Mouse (Mus musculus) CH12.LX (cell line): ENCODE data around the gene Rcan1. TPM values are rescaled to one million over a fixed set of nuclear protein-coding genes. Genes with fewer than 3 reads are reported as not detected.

ENCODE experiments used
- DNase-seq: peaks from one replicate; pipeline ENCODE4 v3.0.0-alpha.2; 2013; ENCODE audit errors: extremely low read depth
- H3K27ac ChIP-seq: 2 replicates; pipeline ENCODE4 v1.5.1; 2012; ENCODE audit warnings: low read depth, mild to moderate bottlenecking, control low read depth, moderate library complexity; ENCODE audit not compliant: insufficient read depth
- H3K27me3 ChIP-seq: replicated peaks from 2 replicates; pipeline ENCODE3; 2012; ENCODE audit warnings: inconsistent platforms
- H3K36me3 ChIP-seq, 2 experiments: replicated peaks in 1 of 2; 2 replicates each; pipeline versions ENCODE3 to v1.6.1; 2012; ENCODE audit warnings: inconsistent platforms in 1 of 2, low read length in 1 of 2, mild to moderate bottlenecking in 1 of 2, mixed read lengths in 1 of 2, moderate library complexity in 1 of 2; ENCODE audit not compliant: control insufficient read depth in 1 of 2, insufficient read depth in 1 of 2
- H3K4me1 ChIP-seq, 2 experiments: 2 replicates each; pipeline ENCODE4 v1.6.1; 2012; ENCODE audit warnings: inconsistent platforms in 1 of 2, moderate library complexity in 1 of 2; ENCODE audit not compliant: insufficient read depth in 2 of 2, control insufficient read depth in 1 of 2
- H3K4me2 ChIP-seq: 2 replicates; pipeline ENCODE4 v1.6.1; 2012; ENCODE audit warnings: low read depth, mild to moderate bottlenecking, control low read depth; ENCODE audit not compliant: poor library complexity, insufficient read depth, severe bottlenecking
- H3K4me3 ChIP-seq, 3 experiments: fragments of 150-350 bp in 1 of 3; sonication (generic) in 1 of 3; replicated peaks in 1 of 3; 2 replicates each; pipeline versions ENCODE3 to v1.5.1; 2011 to 2012; ENCODE audit warnings: low read depth in 2 of 3, low read length in 2 of 3, mild to moderate bottlenecking in 2 of 3, moderate library complexity in 2 of 3, control low read depth in 1 of 3, improper control_type of control experiment in 1 of 3, inconsistent platforms in 1 of 3, mixed read lengths in 1 of 3; ENCODE audit not compliant: poor library complexity in 1 of 3
- H3K79me2 ChIP-seq: replicated peaks from 2 replicates; pipeline ENCODE4 v1.6.1; 2012; ENCODE audit warnings: mild to moderate bottlenecking, moderate library complexity; ENCODE audit not compliant: control insufficient read depth, poor library complexity, insufficient read depth, severe bottlenecking; ENCODE audit errors: extremely low read depth
- H3K9ac ChIP-seq: 2 replicates; pipeline ENCODE4 v1.6.1; 2012; ENCODE audit warnings: low read depth, mild to moderate bottlenecking, control low read depth, moderate library complexity; ENCODE audit not compliant: insufficient read depth
- H3K9me3 ChIP-seq: replicated peaks from 2 replicates; pipeline ENCODE3; 2012; ENCODE audit warnings: low read length, inconsistent platforms, mixed read lengths
- BHLHE40 ChIP-seq: IDR thresholded peaks from 2 replicates; pipeline ENCODE4 v1.6.1; 2011; ENCODE audit warnings: mild to moderate bottlenecking, low read depth, low read length, improper control_type of control experiment
- CHD2 ChIP-seq: IDR thresholded peaks from 2 replicates; pipeline ENCODE4 v1.6.1; 2011; ENCODE audit warnings: low read length, improper control_type of control experiment
- CTCF ChIP-seq, 2 experiments: IDR thresholded peaks in 1 of 2; conservative IDR thresholded peaks in 1 of 2; 2 replicates each; pipeline ENCODE4 v1.5.1; 2011 to 2012; ENCODE audit warnings: low read depth in 2 of 2, low read length in 2 of 2, improper control_type of control experiment in 1 of 2, inconsistent platforms in 1 of 2, mild to moderate bottlenecking in 1 of 2, moderate library complexity in 1 of 2
- EP300 ChIP-seq: IDR thresholded peaks from 2 replicates; pipeline ENCODE4 v1.6.1; 2011; ENCODE audit warnings: low read length, improper control_type of control experiment
- ETS1 ChIP-seq: conservative IDR thresholded peaks from 2 replicates; pipeline ENCODE4 v1.6.1; 2012; ENCODE audit warnings: low read depth, mild to moderate bottlenecking, inconsistent platforms, low read length, improper control_type of control experiment, moderate library complexity
- GABPA ChIP-seq: IDR thresholded peaks from 2 replicates; pipeline ENCODE4 v1.6.1; 2012; ENCODE audit warnings: low read depth, low read length, improper control_type of control experiment, inconsistent platforms; ENCODE audit not compliant: insufficient replicate concordance
- IRF4 ChIP-seq: IDR thresholded peaks from 2 replicates; pipeline ENCODE4 v1.6.1; 2014; ENCODE audit warnings: low read depth, mild to moderate bottlenecking, inconsistent platforms, low read length, improper control_type of control experiment
- JUN ChIP-seq: IDR thresholded peaks from 2 replicates; pipeline ENCODE4 v1.6.1; 2011; ENCODE audit warnings: low read depth, mild to moderate bottlenecking, low read length, improper control_type of control experiment, moderate library complexity; ENCODE audit not compliant: insufficient read depth
- KAT2A ChIP-seq: IDR thresholded peaks from 2 replicates; pipeline ENCODE4 v1.6.1; 2012; ENCODE audit warnings: low read length, improper control_type of control experiment, inconsistent platforms; ENCODE audit not compliant: insufficient replicate concordance
- MAFK ChIP-seq: IDR thresholded peaks from 2 replicates; pipeline ENCODE4 v1.6.1; 2011; ENCODE audit warnings: low read length, improper control_type of control experiment; ENCODE audit not compliant: insufficient replicate concordance
- MAX ChIP-seq: IDR thresholded peaks from 2 replicates; pipeline ENCODE4 v1.6.1; 2011; ENCODE audit warnings: low read length, improper control_type of control experiment
- MEF2A ChIP-seq: IDR thresholded peaks from 2 replicates; pipeline ENCODE4 v1.6.1; 2014; ENCODE audit warnings: low read depth, mild to moderate bottlenecking, inconsistent platforms, low read length, improper control_type of control experiment, borderline replicate concordance
- MXI1 ChIP-seq: IDR thresholded peaks from 2 replicates; pipeline ENCODE4 v1.6.1; 2011; ENCODE audit warnings: mild to moderate bottlenecking, low read depth, low read length, improper control_type of control experiment
- MYC ChIP-seq: IDR thresholded peaks from 2 replicates; pipeline ENCODE4 v1.6.1; 2011; ENCODE audit warnings: low read depth, mild to moderate bottlenecking, improper control_type of control experiment, low read length
- NRF1 ChIP-seq: IDR thresholded peaks from 2 replicates; pipeline ENCODE4 v1.6.1; 2014; ENCODE audit warnings: low read depth, mild to moderate bottlenecking, inconsistent platforms, low read length, improper control_type of control experiment, moderate library complexity
- POLR2A ChIP-seq: IDR thresholded peaks from 2 replicates; pipeline ENCODE4 v1.6.1; 2011; ENCODE audit warnings: low read depth, mild to moderate bottlenecking, improper control_type of control experiment, low read length
- POLR2AphosphoS2 ChIP-seq: IDR thresholded peaks from 2 replicates; pipeline ENCODE4 v1.6.1; 2011; ENCODE audit warnings: low read depth, low read length, improper control_type of control experiment
- RAD21 ChIP-seq: IDR thresholded peaks from 2 replicates; pipeline ENCODE4 v1.6.1; 2011; ENCODE audit warnings: low read depth, mild to moderate bottlenecking, low read length, improper control_type of control experiment, moderate library complexity
- RCOR1 ChIP-seq: conservative IDR thresholded peaks from 2 replicates; pipeline ENCODE4 v1.6.1; 2012; ENCODE audit warnings: low read depth, mild to moderate bottlenecking, inconsistent platforms, low read length, improper control_type of control experiment
- SIN3A ChIP-seq: IDR thresholded peaks from 2 replicates; pipeline ENCODE4 v1.6.1; 2012; ENCODE audit warnings: low read length, improper control_type of control experiment, inconsistent platforms
- SMC3 ChIP-seq: IDR thresholded peaks from 2 replicates; pipeline ENCODE4 v1.6.1; 2011; ENCODE audit warnings: low read depth, low read length, improper control_type of control experiment
- USF1 ChIP-seq: IDR thresholded peaks from 2 replicates; pipeline ENCODE4 v1.6.1; 2014; ENCODE audit warnings: low read depth, mild to moderate bottlenecking, inconsistent platforms, low read length, improper control_type of control experiment
- USF2 ChIP-seq: conservative IDR thresholded peaks from 2 replicates; pipeline ENCODE4 v1.6.1; 2011; ENCODE audit warnings: low read depth, low read length, improper control_type of control experiment
- ZKSCAN1 ChIP-seq: IDR thresholded peaks from 2 replicates; pipeline ENCODE4 v1.6.1; 2012; ENCODE audit warnings: low read depth, inconsistent platforms, low read length, improper control_type of control experiment, borderline replicate concordance
- ZNF384 ChIP-seq: IDR thresholded peaks from 2 replicates; pipeline ENCODE4 v1.6.1; 2012; ENCODE audit warnings: low read depth, low read length, improper control_type of control experiment, inconsistent platforms
- dilution Hi-C: fragments of 300-500 bp; cut with MboI; formaldehyde crosslinking; loops from 2 replicates; pipeline ENCODE4 v1.14.3; 2020; ENCODE audit warnings: low sequenced_read_pairs; ENCODE audit not compliant: extremely low pct_unique_long_range_greater_than_20kb, extremely low pct_ligation_motif_present
- in situ Hi-C: fragments of 300-500 bp; cut with MboI; formaldehyde crosslinking; loops from 3 replicates; pipeline ENCODE4 v1.14.3; 2019; ENCODE audit warnings: low sequenced_read_pairs, low pct_ligation_motif_present, low pct_unique_long_range_greater_than_20kb, mixed read lengths
- polyA plus RNA-seq: library from polyadenylated mRNA; unstranded; fragments of >175 nt; gene quantifications from 2 replicates; pipeline ENCODE4 v1.2.1, GENCODE M21; 2012; ENCODE audit warnings: low read depth; ENCODE audit not compliant: insufficient read length
- total RNA-seq, 2 experiments: library from RNA; depleted of rRNA; stranded (reverse); fragments of 300-350 nt in 1 of 2; fragments of >200 nt in 1 of 2; gene quantifications; 2 replicates each; pipeline ENCODE4 v1.2.3; 2012 to 2014

Gene Rcan1
- total and polyA plus RNA-seq, 3 experiments, result 10.0 to 15.3 (median 12.4) TPM

DNA sequence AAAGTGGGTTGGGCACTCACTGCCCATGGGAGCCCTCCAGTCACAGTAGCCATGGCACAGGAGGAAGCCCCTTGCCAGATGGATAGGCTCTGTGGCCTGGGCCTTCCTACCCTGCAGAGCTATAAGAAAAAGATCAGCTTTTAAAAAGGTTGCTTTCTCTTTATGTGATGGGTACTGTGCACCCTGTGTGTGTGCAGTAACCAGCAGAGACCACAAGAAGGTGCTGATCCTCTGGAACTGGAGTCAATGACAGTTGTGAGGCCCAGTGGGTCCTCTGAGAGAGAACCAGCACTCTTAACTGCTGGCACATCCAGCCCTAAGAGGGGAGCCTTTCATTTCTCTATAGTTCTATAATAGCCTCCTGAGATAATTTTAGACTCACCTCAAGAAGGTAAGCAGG lies 87.3 kb downstream of the Rcan1 start:
- in situ Hi-C loops (no loop called here), dilution Hi-C loops (no loop called here)
- no peak overlapping the region for H3K4me2 ChIP-seq
- peaks cover 9 to 22% of the 10 kb centered on the region in 2 experiments for H3K4me1 ChIP-seq
- no peaks in the 10 kb centered on the region for H3K36me3 ChIP-seq
- H3K27me3 ChIP-seq, result no peaks in the 10 kb centered on the region
- H3K9me3 ChIP-seq, result no peaks in the 10 kb centered on the region
- TF ChIP-seq RAD21 (peak; percentile 31), SMC3 (peak; percentile 52), CTCF (conservative IDR thresholded peaks at IDR 0.05 in 1 of 2, IDR thresholded peaks at IDR 0.05 in 1 of 2; ENCODE audit: low read depth in 2 of 2, low read length in 2 of 2) (peak; percentile 9 to 58; a peak in 3 of 4 replicates), POLR2AphosphoS2 (no peak)
- H3K9ac ChIP-seq, result no peak overlapping the region
- H3K79me2 ChIP-seq, result no peaks in the 10 kb centered on the region
- H3K27ac ChIP-seq, result no peak overlapping the region
- H3K4me3 ChIP-seq, result no peak overlapping the region
- no peak for DNase-seq

DNA sequence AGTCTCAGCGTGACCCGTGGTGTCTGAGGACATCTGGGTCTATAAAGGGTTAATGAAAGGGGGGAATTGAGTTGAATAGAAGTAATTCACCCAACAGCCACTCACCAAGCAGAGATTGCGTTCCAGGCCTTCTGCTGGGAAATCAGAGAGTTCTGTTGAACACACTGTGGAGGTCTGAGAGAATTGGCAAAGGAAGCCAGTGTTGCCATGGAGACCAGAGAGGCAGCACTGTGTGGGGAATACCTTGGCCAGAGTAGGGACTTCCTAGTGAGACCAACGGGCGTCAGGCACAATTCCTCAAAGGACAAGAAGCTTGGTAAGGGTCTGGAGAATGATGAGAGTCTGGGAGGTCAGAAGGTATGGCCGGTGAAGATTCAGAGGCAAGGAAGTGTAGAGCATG lies 88.2 kb downstream of the Rcan1 start:
- no peak overlapping the region for H3K4me3 ChIP-seq
- in situ Hi-C loops, result no loop called here
- no peak overlapping the region for H3K4me2 ChIP-seq
- dilution Hi-C loops, result no loop called here
- no peak for TF ChIP-seq POLR2A
- TF ChIP-seq IRF4, result no peak
- TF ChIP-seq SIN3A, result no peak
- TF ChIP-seq EP300, result no peak
- no peak for TF ChIP-seq MYC
- TF ChIP-seq ZKSCAN1, result no peak
- no peak for TF ChIP-seq BHLHE40
- no peak for TF ChIP-seq USF2
- no peak for TF ChIP-seq MAX
- TF ChIP-seq GABPA, result no peak
- TF ChIP-seq CTCF (conservative IDR thresholded peaks at IDR 0.05 in 1 of 2, IDR thresholded peaks at IDR 0.05 in 1 of 2; ENCODE audit: low read depth in 2 of 2, low read length in 2 of 2), result no peak
- TF ChIP-seq JUN, result no peak
- TF ChIP-seq ZNF384, result no peak
- no peak for DNase-seq
- H3K9ac ChIP-seq, result no peak overlapping the region
- H3K36me3 ChIP-seq, result no peaks in the 10 kb centered on the region
- H3K27me3 ChIP-seq, result no peaks in the 10 kb centered on the region
- peaks cover 17 to 22% of the 10 kb centered on the region in 2 experiments for H3K4me1 ChIP-seq
- H3K79me2 ChIP-seq, result no peaks in the 10 kb centered on the region
- no peak overlapping the region for H3K27ac ChIP-seq
- no peaks in the 10 kb centered on the region for H3K9me3 ChIP-seq

DNA sequence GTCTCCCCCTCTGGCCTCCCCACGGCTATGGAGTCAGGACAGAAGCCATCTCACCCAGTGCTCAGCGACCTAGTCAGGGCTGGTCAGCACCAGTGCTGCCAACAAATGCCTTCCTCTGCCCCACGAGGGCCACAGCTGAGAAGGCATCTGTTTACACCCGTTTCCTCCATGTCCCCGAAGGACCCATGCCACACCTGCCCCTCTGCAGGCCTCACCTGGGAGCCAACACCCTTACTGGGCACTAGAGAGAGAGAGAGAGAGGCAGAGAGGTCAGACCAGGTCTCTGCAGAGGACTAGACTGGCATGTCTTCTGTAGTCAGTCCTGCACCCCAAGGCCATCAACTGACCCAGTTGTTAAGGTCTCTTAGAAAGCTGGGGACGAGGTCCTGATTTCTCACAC lies 89.6 kb downstream of the Rcan1 start:
- no peaks in the 10 kb centered on the region for H3K27me3 ChIP-seq
- H3K9ac ChIP-seq, result no peak overlapping the region
- dilution Hi-C loops, result no loop called here
- no peaks in the 10 kb centered on the region for H3K9me3 ChIP-seq
- no peak for TF ChIP-seq ETS1
- TF ChIP-seq RCOR1, result no peak
- TF ChIP-seq MXI1, result no peak
- TF ChIP-seq EP300, result no peak
- no peak for TF ChIP-seq KAT2A
- no peak for TF ChIP-seq MAFK
- no peak for TF ChIP-seq MEF2A
- TF ChIP-seq GABPA, result no peak
- no peak for TF ChIP-seq SMC3
- no peak for TF ChIP-seq USF1
- TF ChIP-seq RAD21, result no peak
- TF ChIP-seq NRF1, result no peak
- no peak for TF ChIP-seq BHLHE40
- TF ChIP-seq CHD2, result no peak
- TF ChIP-seq POLR2A, result no peak
- H3K4me2 ChIP-seq, result no peak overlapping the region
- DNase-seq, result no peak
- no peak overlapping the region for H3K27ac ChIP-seq
- H3K4me3 ChIP-seq, result no peak overlapping the region
- H3K79me2 ChIP-seq, result no peaks in the 10 kb centered on the region
- in situ Hi-C loops, result no loop called here
- H3K4me1 ChIP-seq, result peaks cover 19 to 22% of the 10 kb centered on the region in 2 experiments
- no peaks in the 10 kb centered on the region for H3K36me3 ChIP-seq
